Mouse (Mus musculus) left cerebral cortex, postnatal 14 days (tissue): ENCODE data around the gene Krt39. TPM values are rescaled to one million over a fixed set of nuclear protein-coding genes. Genes with fewer than 3 reads are reported as not detected.

ENCODE experiments used
- DNase-seq, 2 experiments: peaks; one replicate each; pipeline ENCODE4 v3.0.0; 2021 to 2022; ENCODE audit warnings: low spot score in 2 of 2, mixed read lengths in 1 of 2
- intact Hi-C: fragments of 180-260 bp; cut with DNase I; formaldehyde crosslinking; loops from one replicate; pipeline ENCODE4 v1.15.1; 2025
- total RNA-seq, 2 experiments: library from RNA; stranded (reverse); gene quantifications; 2 replicates each; pipeline ENCODE4 v1.2.3; 2021

Krt39 gene
- total RNA-seq, 2 experiments from 2014 or later = not detected

GRCm38 (mm10) chr11:99474981-99475380 lies 46.2 kb downstream of the Krt39 start:
- no peak for DNase-seq
- intact Hi-C loops = no loop called here

- intact Hi-C loops = no loop called here
Measured at GRCm38 (mm10) chr11:99473433-99473832, 47.7 kb downstream of the Krt39 start.

GRCm38 (mm10) chr11:99472405-99472804 lies 48.7 kb downstream of the Krt39 start:
- intact Hi-C loops = no loop called here
- DNase-seq = peak in 1 of 2 experiments; percentile 33

More at GRCm38 (mm10) chr11:99473433-99473832, 47.7 kb downstream of the Krt39 start:
- no peak for DNase-seq

- no peak for DNase-seq
- intact Hi-C loops = no loop called here
Measured at GRCm38 (mm10) chr11:99471946-99472345, 49.2 kb downstream of the Krt39 start.

GRCm38 (mm10) chr11:99469228-99469627 lies 51.9 kb downstream of the Krt39 start:
- no peak for DNase-seq
- intact Hi-C loops = loop anchor here (5.0 kb wide), 1 partner anchor 103 kb away; no protein-coding TSS in a partner anchor

GRCm38 (mm10) chr11:99468566-99468965 lies 52.6 kb downstream of the Krt39 start:
- intact Hi-C loops = loop anchor here (5.0 kb wide), 1 partner anchor 104 kb away; no protein-coding TSS in a partner anchor
- DNase-seq = no peak

GRCm38 (mm10) chr11:99466316-99466715 lies 54.8 kb downstream of the Krt39 start:
- peak; percentile 34 to 50 for DNase-seq
- intact Hi-C loops = loop anchor here (5.0 kb wide), 1 partner anchor 106 kb away; no protein-coding TSS in a partner anchor

GRCm38 (mm10) chr11:99464836-99465235 lies 56.3 kb downstream of the Krt39 start:
- peak; percentile 93 for DNase-seq
- intact Hi-C loops = loop anchor here (1.0 to 5.0 kb wide), 4 partner anchors 107 to 817 kb away; no protein-coding TSS in a partner anchor

Other genes starting within 250 kb of the Krt39 start
- not detected for gene Krt24, start 236.1 kb downstream of the Krt39 start, total RNA-seq
- not detected for gene Krt25, start 198.4 kb downstream of the Krt39 start, total RNA-seq
- under 1 TPM; 0.13 to 0.17 TPM for gene Krt26, start 183.4 kb downstream of the Krt39 start, total RNA-seq
- not detected for gene Krt27, start 170.2 kb downstream of the Krt39 start, total RNA-seq
- gene Krt28, start 146.4 kb downstream of the Krt39 start, total RNA-seq = under 1 TPM; 0.22 to 0.34 TPM
- gene Krt10, start 132.0 kb downstream of the Krt39 start, total RNA-seq = 10 to 100 TPM; 12.2 to 13.8 TPM
- 1 to 10 TPM; 8.5 to 9.7 TPM for gene Krt12, start 99.1 kb downstream of the Krt39 start, total RNA-seq
- gene Krt20, start 83.2 kb downstream of the Krt39 start, total RNA-seq = not detected
- gene Krt23, start 28.2 kb downstream of the Krt39 start, total RNA-seq = not detected
- gene Krt40, start 21.8 kb upstream of the Krt39 start, total RNA-seq = not detected
- not detected for gene Krtap3-3, start 29.5 kb upstream of the Krt39 start, total RNA-seq
- gene Krtap3-2, start 35.5 kb upstream of the Krt39 start, total RNA-seq = not detected
- gene Gm11939, start 38.1 kb upstream of the Krt39 start, total RNA-seq = not detected
- gene Krtap3-1, start 45.3 kb upstream of the Krt39 start, total RNA-seq = not detected
- not detected for gene Krtap1-5, start 59.7 kb upstream of the Krt39 start, total RNA-seq
- not detected for gene Krtap1-4, start 62.3 kb upstream of the Krt39 start, total RNA-seq
- gene Krtap1-3, start 70.0 kb upstream of the Krt39 start, total RNA-seq = not detected
- gene Krtap9-3, start 76.8 kb upstream of the Krt39 start, total RNA-seq = not detected
- not detected for gene Gm11938, start 82.0 kb upstream of the Krt39 start, total RNA-seq
- gene Gm11937, start 88.9 kb upstream of the Krt39 start, total RNA-seq = not detected
- gene Krtap2-4, start 93.5 kb upstream of the Krt39 start, total RNA-seq = not detected
- gene Gm11562, start 99.1 kb upstream of the Krt39 start, total RNA-seq = not detected
- not detected for gene Krtap4-1, start 106.9 kb upstream of the Krt39 start, total RNA-seq
- gene Krtap4-2, start 113.7 kb upstream of the Krt39 start, total RNA-seq = not detected
- not detected for gene Krtap4-7, start 122.8 kb upstream of the Krt39 start, total RNA-seq
- not detected for gene Gm11555, start 128.9 kb upstream of the Krt39 start, total RNA-seq
- not detected for gene Gm11563, start 137.6 kb upstream of the Krt39 start, total RNA-seq
- gene Krtap4-6, start 144.6 kb upstream of the Krt39 start, total RNA-seq = not detected
- gene Gm14190, start 169.4 kb upstream of the Krt39 start, total RNA-seq = not detected
- gene Gm14180, start 213.0 kb upstream of the Krt39 start, total RNA-seq = not detected